Mouse (Mus musculus) C2C12 (cell line): Measurements from ENCODE around the gene Golga1.

ENCODE experiments used
- CEBPB ChIP-seq: IDR thresholded peaks from one replicate; pipeline ENCODE4 v1.6.1; 2011; ENCODE audit warnings: low read depth, mild to moderate bottlenecking, control low read depth, moderate library complexity
- CTCF ChIP-seq: IDR thresholded peaks from one replicate; pipeline ENCODE4 v1.5.1; 2011; ENCODE audit not compliant: control insufficient read depth, insufficient read depth, insufficient read length
- FOSL1 ChIP-seq: IDR thresholded peaks from one replicate; pipeline ENCODE4 v1.8.0; 2011; ENCODE audit warnings: mild to moderate bottlenecking, low read length; ENCODE audit not compliant: poor library complexity, insufficient read depth, severe bottlenecking
- MAX ChIP-seq: IDR thresholded peaks from one replicate; pipeline ENCODE4 v1.6.1; 2011; ENCODE audit warnings: mild to moderate bottlenecking, control low read depth
- MYOD1 ChIP-seq: IDR thresholded peaks from one replicate; pipeline ENCODE4 v1.6.1; 2011; ENCODE audit warnings: low read depth; ENCODE audit not compliant: control insufficient read depth, insufficient read length
- MYOG ChIP-seq: IDR thresholded peaks from one replicate; pipeline ENCODE4 v1.6.1; 2011; ENCODE audit not compliant: control insufficient read depth, insufficient read length; ENCODE audit errors: extremely low read depth
- USF1 ChIP-seq: IDR thresholded peaks from one replicate; pipeline ENCODE4 v1.6.1; 2011; ENCODE audit warnings: low read depth, mild to moderate bottlenecking, control low read depth, moderate library complexity

- TF ChIP-seq CTCF = no peak
- no peak for TF ChIP-seq MAX
- no peak for TF ChIP-seq CEBPB
- TF ChIP-seq MYOG = no peak
- no peak for TF ChIP-seq USF1
- no peak for TF ChIP-seq MYOD1
- no peak for TF ChIP-seq FOSL1
These were observed 62.2 kb downstream of the Golga1 start for GRCm38 (mm10) chr2:39003106-39003505.
